Mouse (Mus musculus): ENCODE data around the gene Tk1. TPM values are rescaled to one million over a fixed set of nuclear protein-coding genes. Genes with fewer than 3 reads are reported as not detected.

Tk1 gene
- polyA plus RNA-seq (2014; fragmentation: Illumina TruSeq; extraction: RNeasy Lipid Tissue Mini Kit (QIAGEN cat#74804); ENCODE audit: low read depth, low replicate concordance) = 4.1 TPM

DNA sequence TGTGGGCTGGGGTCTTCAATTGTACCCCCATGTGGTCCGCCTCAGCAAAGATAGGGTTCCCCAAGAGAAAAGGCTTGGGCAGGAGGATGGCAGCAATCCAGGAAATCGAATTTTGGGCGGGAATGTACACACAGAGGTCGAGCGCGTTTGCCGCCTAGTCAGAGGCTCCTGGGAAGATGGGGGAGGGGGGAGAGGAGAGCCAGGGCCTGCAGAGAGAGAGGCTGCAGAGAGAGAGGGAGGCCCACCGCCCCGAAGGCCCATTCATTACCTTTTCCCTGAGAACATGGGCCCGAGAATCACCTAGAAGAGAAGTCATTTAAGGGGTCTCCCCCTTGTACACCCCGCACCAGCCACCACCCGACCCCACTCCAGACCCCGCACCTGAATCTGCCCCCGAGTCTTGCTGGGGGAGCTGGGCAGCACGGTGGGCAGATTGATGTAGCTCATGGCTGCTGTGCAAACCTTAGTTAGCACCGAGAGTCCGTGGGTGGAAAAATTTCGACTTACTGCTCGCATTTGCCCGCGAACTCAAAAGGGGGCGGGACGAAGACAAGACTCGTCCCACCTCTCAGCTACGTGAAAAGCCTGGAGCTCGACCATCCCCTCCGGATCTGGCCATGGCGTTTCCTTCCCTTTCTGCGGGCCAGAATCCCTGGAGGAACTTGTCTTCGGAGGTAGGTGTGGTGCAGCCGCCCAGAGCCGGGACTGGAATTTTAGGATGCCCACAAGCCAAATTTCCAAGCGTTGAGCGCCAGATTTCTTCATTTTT lies at the start of gene Tk1, which contains the start of gene Afmid:
TSS of gene Tk1 (minus strand) at position 760 of the 769 bp plus-strand sequence.
TSS of gene Afmid (plus strand) at position 592 of the 769 bp plus-strand sequence.

DNA sequence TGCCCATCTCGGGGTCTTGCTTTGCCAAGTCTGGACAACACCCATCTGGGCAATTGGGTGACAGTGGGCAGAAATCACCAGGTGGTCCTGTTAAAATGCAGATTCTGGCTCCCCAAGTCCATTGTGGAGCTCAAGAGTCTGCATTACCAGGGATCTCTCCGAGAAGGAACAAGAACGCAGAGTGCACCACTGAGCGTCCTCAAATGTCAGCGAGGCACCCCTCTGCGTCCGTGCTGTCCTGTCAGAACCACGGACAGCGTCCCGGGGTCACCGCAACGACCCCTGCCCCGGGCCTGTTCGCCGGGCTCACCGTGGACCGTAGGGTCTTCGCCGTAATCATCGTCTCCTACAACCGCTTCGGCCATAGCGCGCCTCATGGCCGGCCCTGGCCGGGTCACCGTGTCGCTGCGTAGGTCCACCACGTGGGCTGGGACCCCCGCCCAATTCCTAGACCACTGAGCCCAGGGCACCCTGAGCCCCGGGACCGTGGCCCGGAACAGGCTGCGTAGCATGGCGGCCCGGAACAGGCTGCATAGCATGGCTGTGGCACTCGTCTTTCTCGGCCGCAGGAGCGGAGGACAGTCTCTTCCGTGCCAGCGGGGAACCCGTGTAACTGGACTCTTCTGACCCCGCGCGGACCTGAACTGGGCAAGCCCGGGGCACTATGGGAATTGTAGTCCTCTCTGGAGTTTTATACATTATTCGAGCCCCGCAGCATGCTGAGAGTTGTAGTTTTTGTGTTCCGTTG lies 47.1 kb upstream of the Tk1 start, which contains the start of gene Tha1:
TSS of gene Tha1 (minus strand) at position 621 of the 748 bp plus-strand sequence.

DNA sequence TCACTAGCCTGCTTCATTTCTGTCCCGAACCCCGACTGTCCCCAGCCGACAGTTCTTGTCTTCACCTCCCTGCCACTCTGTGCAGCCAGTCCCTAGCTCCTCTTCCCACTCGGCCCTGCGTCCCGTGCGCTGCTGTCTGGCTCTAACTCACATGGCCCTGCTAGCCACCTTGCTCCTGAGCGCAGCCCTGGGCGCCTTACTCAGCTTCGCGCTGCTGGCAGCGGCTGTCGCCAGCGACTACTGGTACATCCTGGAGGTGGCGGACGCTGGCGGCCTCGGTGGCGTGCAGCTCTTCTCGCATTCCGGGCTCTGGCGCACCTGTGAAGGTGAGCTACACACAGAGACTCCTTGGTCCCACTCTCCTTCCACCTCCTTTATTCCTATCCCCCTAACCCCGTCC lies 34.7 kb upstream of the Tk1 start, which contains the start of gene Tmem235:
TSS of gene Tmem235 (plus strand) at position 152 of the 400 bp plus-strand sequence.

DNA sequence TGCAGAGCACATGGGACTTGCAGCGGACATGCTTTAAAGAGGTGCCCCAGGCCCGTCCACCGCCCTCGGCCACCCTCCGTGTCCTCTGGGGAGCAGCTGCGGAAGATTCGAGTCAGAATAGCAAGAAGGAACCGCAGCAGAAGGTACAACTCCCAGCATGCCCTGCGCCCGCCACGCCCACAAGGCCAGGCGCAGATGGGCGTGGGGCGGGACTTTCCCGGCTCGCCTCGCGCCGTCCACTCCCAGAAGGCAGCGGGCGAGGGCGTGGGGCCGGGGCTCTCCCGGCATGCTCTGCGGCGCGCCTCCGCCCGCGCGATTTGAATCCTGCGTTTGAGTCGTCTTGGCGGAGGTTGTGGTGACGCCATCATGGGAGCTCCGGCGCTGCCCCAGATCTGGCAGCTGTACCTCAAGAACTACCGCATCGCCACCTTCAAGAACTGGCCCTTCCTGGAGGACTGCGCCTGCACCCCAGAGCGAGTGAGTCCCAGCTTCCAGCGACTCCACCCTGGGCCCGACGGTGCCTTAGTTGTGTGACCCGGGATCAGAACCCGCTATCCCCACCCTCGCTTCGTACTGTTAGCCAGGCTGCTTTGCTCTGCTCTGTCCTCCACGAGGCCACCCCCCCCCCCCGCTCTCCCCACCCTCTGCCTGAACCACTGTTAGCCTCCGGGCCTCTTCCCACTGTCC lies 23.2 kb upstream of the Tk1 start, which contains the start of gene Birc5:
TSS of gene Birc5 (plus strand) at position 267 of the 687 bp plus-strand sequence.

DNA sequence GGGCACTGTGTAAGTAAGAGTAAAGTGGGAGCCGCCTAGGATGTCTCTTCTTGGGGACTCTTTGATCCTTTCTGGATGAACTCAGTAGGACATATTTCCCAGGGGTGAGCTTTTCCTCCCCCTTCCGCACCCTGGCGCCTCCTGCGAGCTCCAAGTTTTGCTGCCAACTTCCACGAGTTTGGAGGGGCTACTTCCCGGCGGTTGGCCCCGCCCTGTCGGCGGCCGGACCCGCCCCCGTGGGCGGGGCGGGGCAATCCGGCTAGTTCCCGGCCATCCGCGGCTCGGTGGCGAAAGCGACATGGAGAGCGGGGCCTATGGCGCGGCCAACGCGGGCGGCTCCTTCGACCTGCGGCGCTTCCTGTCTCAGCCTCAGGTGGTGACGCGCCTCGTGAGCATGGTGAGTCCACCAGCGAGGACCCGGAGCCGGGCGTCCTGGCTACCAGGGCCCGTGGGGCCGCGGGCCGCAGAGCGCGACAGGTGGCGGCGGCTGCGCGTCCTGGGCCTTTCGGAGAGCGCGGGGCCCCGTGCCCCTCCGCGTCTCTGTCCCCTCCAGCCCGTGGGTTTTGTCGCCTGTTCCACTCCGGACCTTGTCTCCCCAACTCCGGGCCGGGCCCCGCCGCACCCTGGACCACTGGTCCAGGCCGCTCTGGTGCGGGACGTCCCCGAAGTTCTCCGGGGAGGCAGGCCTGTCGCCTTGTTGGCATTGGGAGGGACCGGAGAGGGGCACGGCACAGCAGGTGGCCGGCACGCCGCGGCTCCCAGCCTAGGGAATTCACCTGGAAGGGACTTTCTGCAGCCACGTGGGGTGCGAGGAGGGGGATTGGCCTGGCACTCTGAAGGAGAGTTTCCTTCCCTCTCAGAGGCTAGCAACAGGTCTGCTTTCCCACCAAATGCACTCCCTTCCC lies 16.2 kb downstream of the Tk1 start, which contains the start of the genes Gm20708 and Syngr2:
TSS of gene Gm20708 (plus strand) at position 262 of the 905 bp plus-strand sequence.
TSS of gene Syngr2 (plus strand) at position 262 of the 905 bp plus-strand sequence.

DNA sequence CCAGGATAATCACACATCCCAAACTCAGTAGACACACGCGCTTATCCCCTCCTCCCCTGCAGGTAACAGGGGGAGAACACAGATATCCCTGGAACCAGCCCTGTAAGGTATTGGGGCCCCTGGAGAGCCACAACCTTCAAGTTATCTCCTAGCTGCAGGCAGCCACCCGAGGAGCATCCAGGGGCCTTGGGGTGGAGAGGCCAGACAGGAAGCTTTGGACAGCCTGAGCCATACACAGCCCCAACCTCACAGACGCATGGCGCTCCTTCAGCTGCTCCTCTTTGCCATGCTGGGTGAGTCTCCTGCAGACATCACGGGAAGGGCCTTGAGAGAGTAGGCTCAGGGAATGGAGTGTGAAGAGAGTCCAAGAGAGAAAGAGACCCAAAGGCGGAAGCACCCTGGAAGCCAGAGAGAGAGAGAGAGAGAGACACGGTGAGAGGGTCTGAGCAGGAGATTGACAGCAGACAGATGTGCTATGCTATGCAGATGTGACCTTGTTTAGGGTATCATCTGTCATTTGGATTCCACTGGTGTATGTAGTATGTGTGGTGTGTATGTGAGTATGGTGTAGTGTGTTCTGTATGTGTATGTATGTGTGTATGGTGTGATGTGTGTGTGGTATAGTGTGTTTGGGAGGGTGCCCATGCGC lies 28.3 kb downstream of the Tk1 start, which contains the start of gene 6030468B19Rik:
TSS of gene 6030468B19Rik (plus strand) at position 150 of the 649 bp plus-strand sequence.

DNA sequence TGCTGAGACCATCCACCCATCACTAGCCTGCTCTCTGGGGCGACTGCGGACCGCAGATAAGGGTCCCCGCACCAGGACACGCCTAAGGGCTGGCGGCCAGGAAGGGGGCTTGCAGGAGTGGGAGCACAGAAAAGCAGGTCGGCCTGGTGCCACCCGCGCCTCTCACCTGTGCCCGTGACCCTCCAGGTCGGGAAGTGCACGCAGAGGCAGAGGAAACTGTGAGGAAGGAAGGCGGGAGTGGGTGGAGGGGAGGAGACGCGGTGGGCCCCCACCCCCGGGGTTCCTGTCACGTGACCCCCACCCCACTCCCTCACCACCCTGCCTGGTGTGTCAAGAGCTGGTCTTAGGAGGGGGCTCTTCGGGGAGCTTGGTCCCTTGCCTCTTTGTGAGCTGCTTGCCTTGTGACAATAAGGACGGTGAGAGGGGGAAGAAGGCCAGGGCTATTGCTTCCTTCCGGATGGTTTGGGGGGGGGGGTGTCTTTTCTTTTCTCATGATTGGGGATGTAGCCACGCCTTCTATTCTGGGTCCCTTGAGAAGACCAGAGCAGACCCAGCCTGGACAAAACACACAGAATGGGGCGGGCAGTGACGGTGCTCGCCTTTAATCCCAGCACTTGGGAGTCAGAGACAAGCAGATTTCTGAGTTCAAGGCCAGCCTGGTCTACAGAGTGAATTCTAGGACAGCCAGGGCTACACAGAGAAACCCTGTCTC lies 43.7 kb downstream of the Tk1 start, which contains the start of the genes Tmc8 and Tmc6:
TSS of gene Tmc8 (plus strand) at position 84 of the 712 bp plus-strand sequence.
TSS of gene Tmc6 (minus strand) at position 206 of the 712 bp plus-strand sequence.

Other genes with a start within 250 kb of the Tk1 start
- gene Tnrc6c, start 171.8 kb downstream of the Tk1 start, polyA plus RNA-seq (2014; fragmentation: Illumina TruSeq; extraction: RNeasy Lipid Tissue Mini Kit (QIAGEN cat#74804); ENCODE audit: low read depth, low replicate concordance) = 13.5 TPM
- gene Tmc8, start 44.0 kb downstream of the Tk1 start, polyA plus RNA-seq (2014; fragmentation: Illumina TruSeq; extraction: RNeasy Lipid Tissue Mini Kit (QIAGEN cat#74804); ENCODE audit: low read depth, low replicate concordance) = 1.9 TPM
- 34.4 TPM for gene Tmc6, start 43.9 kb downstream of the Tk1 start, polyA plus RNA-seq (2014; fragmentation: Illumina TruSeq; extraction: RNeasy Lipid Tissue Mini Kit (QIAGEN cat#74804); ENCODE audit: low read depth, low replicate concordance)
- not detected for gene 6030468B19Rik, start 28.4 kb downstream of the Tk1 start, polyA plus RNA-seq (2014; fragmentation: Illumina TruSeq; extraction: RNeasy Lipid Tissue Mini Kit (QIAGEN cat#74804); ENCODE audit: low read depth, low replicate concordance)
- gene Gm20708, start 16.4 kb downstream of the Tk1 start, polyA plus RNA-seq (2014; fragmentation: Illumina TruSeq; extraction: RNeasy Lipid Tissue Mini Kit (QIAGEN cat#74804); ENCODE audit: low read depth, low replicate concordance) = 0.34 TPM
- 76.4 TPM for gene Syngr2, start 16.4 kb downstream of the Tk1 start, polyA plus RNA-seq (2014; fragmentation: Illumina TruSeq; extraction: RNeasy Lipid Tissue Mini Kit (QIAGEN cat#74804); ENCODE audit: low read depth, low replicate concordance)
- gene Afmid, start 168 bp downstream of the Tk1 start, polyA plus RNA-seq (2014; fragmentation: Illumina TruSeq; extraction: RNeasy Lipid Tissue Mini Kit (QIAGEN cat#74804); ENCODE audit: low read depth, low replicate concordance) = 6.3 TPM
- 4.9 TPM for gene Birc5, start 23.2 kb upstream of the Tk1 start, polyA plus RNA-seq (2014; fragmentation: Illumina TruSeq; extraction: RNeasy Lipid Tissue Mini Kit (QIAGEN cat#74804); ENCODE audit: low read depth, low replicate concordance)
- gene Tmem235, start 34.7 kb upstream of the Tk1 start, polyA plus RNA-seq (2014; fragmentation: Illumina TruSeq; extraction: RNeasy Lipid Tissue Mini Kit (QIAGEN cat#74804); ENCODE audit: low read depth, low replicate concordance) = not detected
- gene Tha1, start 47.4 kb upstream of the Tk1 start, polyA plus RNA-seq (2014; fragmentation: Illumina TruSeq; extraction: RNeasy Lipid Tissue Mini Kit (QIAGEN cat#74804); ENCODE audit: low read depth, low replicate concordance) = 7.8 TPM
- gene Socs3, start 144.0 kb upstream of the Tk1 start, polyA plus RNA-seq (2014; fragmentation: Illumina TruSeq; extraction: RNeasy Lipid Tissue Mini Kit (QIAGEN cat#74804); ENCODE audit: low read depth, low replicate concordance) = 5.8 TPM
- 26.4 TPM for gene Pgs1, start 160.2 kb upstream of the Tk1 start, polyA plus RNA-seq (2014; fragmentation: Illumina TruSeq; extraction: RNeasy Lipid Tissue Mini Kit (QIAGEN cat#74804); ENCODE audit: low read depth, low replicate concordance)

All from adipose tissue, adult 10 weeks (tissue).